Mouse (Mus musculus) thymus, postnatal 36 days (tissue): ENCODE measurements around the gene Dusp19.

ENCODE experiments used
- DNase-seq, 2 experiments: peaks; one replicate each; pipeline ENCODE4 v3.0.0; 2022; ENCODE audit warnings: mixed read lengths in 2 of 2

Gene Dusp19

GRCm38 (mm10) chr2:80638364-80639241 is 21.8 kb downstream of the Dusp19 start:
- peak; percentile 84 to 88 for DNase-seq

- no peak for DNase-seq
Measured at GRCm38 (mm10) chr2:80639398-80639797, 22.6 kb downstream of the Dusp19 start.

GRCm38 (mm10) chr2:80639864-80640263 is 23.0 kb downstream of the Dusp19 start:
- no peak for DNase-seq

GRCm38 (mm10) chr2:80661414-80661813 is 44.6 kb downstream of the Dusp19 start:
- DNase-seq: no peak

GRCm38 (mm10) chr2:80662682-80663081 is 45.8 kb downstream of the Dusp19 start:
- no peak for DNase-seq

- no peak for DNase-seq
Measured at GRCm38 (mm10) chr2:80667396-80667964, 50.6 kb downstream of the Dusp19 start.

- DNase-seq: peak in 1 of 2 experiments; percentile 10
Measured at GRCm38 (mm10) chr2:80669868-80670666, 53.2 kb downstream of the Dusp19 start.

GRCm38 (mm10) chr2:80678803-80679202 is 62.0 kb downstream of the Dusp19 start:
- DNase-seq: no peak
